Mouse (Mus musculus) olfactory bulb, adult 2 months (tissue): ENCODE data around the gene Uqcrq.

Source experiments
- CTCF ChIP-seq: fragments of 200-500 bp; IDR thresholded peaks from 2 replicates; pipeline ENCODE4 v1.5.1; 2012; ENCODE audit warnings: low read depth, mild to moderate bottlenecking, low read length, moderate library complexity; ENCODE audit not compliant: insufficient read depth
- POLR2A ChIP-seq: fragments of 200-500 bp; IDR thresholded peaks from 2 replicates; pipeline ENCODE4 v1.6.1; 2012; ENCODE audit warnings: mild to moderate bottlenecking, low read depth, low read length, moderate library complexity; ENCODE audit not compliant: insufficient read depth

GRCm38 (mm10) chr11:53452396-53452795, 21.8 kb upstream of the Uqcrq start:
- no peak for TF ChIP-seq POLR2A
- TF ChIP-seq CTCF = no peak
